Mouse (Mus musculus): ENCODE results near the gene F5.

GRCm38 (mm10) chr1:164214190-164214589 is 62.6 kb downstream of the F5 start:
- no peak for TF ChIP-seq CTCF (IDR thresholded peaks at IDR 0.05; ENCODE audit: low read depth, low read length)
- no peak for TF ChIP-seq POLR2A (IDR thresholded peaks at IDR 0.05; ENCODE audit: extremely low read depth, insufficient read depth, low read length)

Measured in liver, adult 2 months (tissue).